Mouse (Mus musculus) ES-E14 (cell line): Measurements from ENCODE around the gene Eif4g3. TPM values are rescaled to one million over a fixed set of nuclear protein-coding genes. Genes with fewer than 3 reads are reported as not detected.

ENCODE experiments used
- DNase-seq: peaks from one replicate; pipeline ENCODE4 v3.0.0-alpha.2; 2013; ENCODE audit warnings: low read depth, low spot score
- H3K27ac ChIP-seq: 2 replicates; pipeline ENCODE4 v1.5.1; 2012; ENCODE audit warnings: low read depth, mild to moderate bottlenecking, low read length, moderate library complexity, mixed read lengths; ENCODE audit not compliant: poor library complexity, insufficient read depth, severe bottlenecking
- H3K36me3 ChIP-seq: 2 replicates; pipeline ENCODE4 v1.6.1; 2012; ENCODE audit warnings: mild to moderate bottlenecking, low read length, moderate library complexity, mixed read lengths; ENCODE audit not compliant: control insufficient read depth, poor library complexity, insufficient read depth, severe bottlenecking
- H3K4me1 ChIP-seq, 2 experiments: fragments of 150-350 bp in 1 of 2; sonication (generic) in 1 of 2; 2 replicates each; pipeline ENCODE4 v1.6.1; 2012; ENCODE audit warnings: low read length in 2 of 2, mild to moderate bottlenecking in 1 of 2, mixed read lengths in 1 of 2; ENCODE audit not compliant: control insufficient read depth in 2 of 2, insufficient read depth in 2 of 2, poor library complexity in 1 of 2
- H3K4me3 ChIP-seq, 2 experiments: fragments of 150-350 bp in 1 of 2; sonication (generic) in 1 of 2; 2 replicates each; pipeline ENCODE4 v1.5.1; 2012; ENCODE audit warnings: low read length in 2 of 2, low read depth in 1 of 2, mild to moderate bottlenecking in 1 of 2, mixed read lengths in 1 of 2; ENCODE audit not compliant: insufficient read depth in 1 of 2, poor library complexity in 1 of 2, severe bottlenecking in 1 of 2
- H3K9ac ChIP-seq: 2 replicates; pipeline ENCODE4 v1.6.1; 2012; ENCODE audit warnings: low read depth, mild to moderate bottlenecking, low read length, mixed read lengths; ENCODE audit not compliant: poor library complexity, insufficient read depth, severe bottlenecking
- H3K9me3 ChIP-seq: fragments of 150-350 bp; sonication (generic); 2 replicates; pipeline ENCODE4 v1.6.1; 2012; ENCODE audit warnings: low read depth, mild to moderate bottlenecking, low read length; ENCODE audit not compliant: control insufficient read depth, insufficient read depth
- CHD2 ChIP-seq: IDR thresholded peaks from 2 replicates; pipeline ENCODE4 v1.6.1; 2014; ENCODE audit warnings: mild to moderate bottlenecking, low read depth, low read length, inconsistent platforms
- HCFC1 ChIP-seq: IDR thresholded peaks from 2 replicates; pipeline ENCODE4 v1.6.1; 2012; ENCODE audit warnings: low read length, inconsistent platforms, borderline replicate concordance; ENCODE audit not compliant: insufficient read depth
- MAFK ChIP-seq: IDR thresholded peaks from 2 replicates; pipeline ENCODE4 v1.6.1; 2014; ENCODE audit warnings: mild to moderate bottlenecking, low read depth, low read length, inconsistent platforms; ENCODE audit not compliant: insufficient read depth
- ZC3H11A ChIP-seq: IDR thresholded peaks from 2 replicates; pipeline ENCODE4 v1.6.1; 2012; ENCODE audit warnings: low read depth, mild to moderate bottlenecking, inconsistent platforms, low read length, borderline replicate concordance
- ZNF384 ChIP-seq: IDR thresholded peaks from 2 replicates; pipeline ENCODE4 v1.6.1; 2012; ENCODE audit warnings: low read depth, low read length, inconsistent platforms
- in situ Hi-C, 2 experiments: fragments of 600-800 bp; cut with MboI; formaldehyde crosslinking; loops; one replicate each; pipeline ENCODE4 v1.15.1; 2025; ENCODE audit warnings: low sequenced_read_pairs in 2 of 2, inconsistent platforms in 1 of 2; ENCODE audit not compliant: unreplicated experiment in 2 of 2
- total RNA-seq: library from RNA; depleted of rRNA; stranded (reverse); fragments of 300-350 nt; gene quantifications from 2 replicates; pipeline ENCODE4 v1.2.3, GENCODE M21; 2012

Gene Eif4g3
- total RNA-seq, 1 experiment = 18.7 TPM

- Histone ChIP-seq H3K27ac (no peak overlapping the region), H3K36me3 (peaks cover 3% of the 10 kb centered on the region; the same call in 1 of the 2 replicates), H3K9me3 (no peaks in the 10 kb centered on the region), H3K4me3 (no peak overlapping the region), H3K9ac (no peak overlapping the region), H3K4me1 (no peaks in the 10 kb centered on the region; a peak in 1 of 4 replicates)
- in situ Hi-C loops = no loop called here
- no peak for DNase-seq
- TF ChIP-seq MAFK (no peak), ZNF384 (no peak), CHD2 (no peak), ZC3H11A (no peak), HCFC1 (no peak)
Observed at GRCm38 (mm10) chr4:138044841-138045500, 52.1 kb downstream of the Eif4g3 start.

GRCm38 (mm10) chr4:138045809-138046208 lies 53.0 kb downstream of the Eif4g3 start:
- peaks cover 3% of the 10 kb centered on the region; the same call in 1 of the 2 replicates for H3K36me3 ChIP-seq
- DNase-seq = peak; percentile 51
- TF ChIP-seq ZC3H11A = peak; percentile 22; the same call in 1 of the 2 replicates
- 0 out of 2 replicates have a peak, but pooled peaks have one; percentile 22 for TF ChIP-seq ZNF384
- TF ChIP-seq CHD2 = no peak
- TF ChIP-seq MAFK = 0 out of 2 replicates have a peak, but pooled peaks have one; percentile 11
- TF ChIP-seq HCFC1 = no peak
- in situ Hi-C loops = no loop called here
- no peak overlapping the region for H3K9ac ChIP-seq
- no peaks in the 10 kb centered on the region for H3K9me3 ChIP-seq
- no peak overlapping the region for H3K27ac ChIP-seq
- no peaks in the 10 kb centered on the region; a peak in 1 of 4 replicates for H3K4me1 ChIP-seq
- H3K4me3 ChIP-seq = no peak overlapping the region

- Histone ChIP-seq H3K4me1 (no peaks in the 10 kb centered on the region; a peak in 1 of 4 replicates), H3K4me3 (no peak overlapping the region), H3K9me3 (no peaks in the 10 kb centered on the region), H3K9ac (no peak overlapping the region), H3K27ac (no peak overlapping the region), H3K36me3 (peaks cover 3% of the 10 kb centered on the region; the same call in 1 of the 2 replicates)
- no peak for DNase-seq
- in situ Hi-C loops = no loop called here
- no peak for TF ChIP-seq CHD2
- TF ChIP-seq MAFK = no peak
- no peak for TF ChIP-seq HCFC1
- no peak for TF ChIP-seq ZNF384
- TF ChIP-seq ZC3H11A = no peak
Observed at GRCm38 (mm10) chr4:138046371-138046770, 53.5 kb downstream of the Eif4g3 start.

- Histone ChIP-seq H3K9me3 (no peaks in the 10 kb centered on the region), H3K4me3 (no peak overlapping the region), H3K36me3 (peaks cover 7% of the 10 kb centered on the region; the same call in 1 of the 2 replicates), H3K4me1 (no peaks in the 10 kb centered on the region; a peak in 1 of 4 replicates), H3K27ac (no peak overlapping the region), H3K9ac (no peak overlapping the region)
- DNase-seq = no peak
- TF ChIP-seq ZNF384 (no peak), CHD2 (no peak), ZC3H11A (no peak), MAFK (no peak), HCFC1 (no peak)
- in situ Hi-C loops = no loop called here
Observed at GRCm38 (mm10) chr4:138049547-138049946, 56.7 kb downstream of the Eif4g3 start.
